Mouse (Mus musculus) midbrain, embryonic 16.5 days (tissue): ENCODE measurements around the gene Olfr142. TPM values are rescaled to one million over a fixed set of nuclear protein-coding genes. Genes with fewer than 3 reads are reported as not detected.
"Not testable (repeated sequence)": the region's sequence is repeated elsewhere in the genome, so short reads cannot be mapped to it uniquely, and the experiment has no call there.

ENCODE experiments used
- ATAC-seq: fragments of 200-750 bp; cut with Nextera tagmentation; 2 replicates; pipeline ENCODE4 v1.8.0; 2017; ENCODE audit warnings: moderate TSS enrichment
- H3K27ac ChIP-seq: fragments of 300-500 bp; sonication (generic); 2 replicates; pipeline ENCODE4 v1.5.1; 2014; ENCODE audit warnings: mild to moderate bottlenecking, low read length, mixed read lengths
- H3K27me3 ChIP-seq: fragments of 300-500 bp; sonication (generic); 2 replicates; pipeline ENCODE4 v1.6.1; 2014; ENCODE audit warnings: low read depth, low read length, mixed read lengths; ENCODE audit not compliant: control insufficient read depth, insufficient read depth
- H3K36me3 ChIP-seq: fragments of 300-500 bp; sonication (generic); 2 replicates; pipeline ENCODE4 v1.6.1; 2014; ENCODE audit warnings: mild to moderate bottlenecking, low read length, moderate library complexity, mixed read lengths; ENCODE audit not compliant: control insufficient read depth, insufficient read depth
- H3K4me1 ChIP-seq: fragments of 300-500 bp; sonication (generic); 2 replicates; pipeline ENCODE4 v1.6.1; 2014; ENCODE audit warnings: mild to moderate bottlenecking, low read length, mixed read lengths; ENCODE audit not compliant: control insufficient read depth, insufficient read depth
- H3K4me2 ChIP-seq: fragments of 300-500 bp; sonication (generic); 2 replicates; pipeline ENCODE4 v1.6.1; 2014; ENCODE audit warnings: mild to moderate bottlenecking, low read length, mixed read lengths
- H3K4me3 ChIP-seq: fragments of 300-500 bp; sonication (generic); 2 replicates; pipeline ENCODE4 v1.5.1; 2014; ENCODE audit warnings: low read depth, mild to moderate bottlenecking, low read length, moderate library complexity, mixed read lengths
- H3K9ac ChIP-seq: fragments of 300-500 bp; sonication (generic); 2 replicates; pipeline ENCODE4 v1.6.1; 2014; ENCODE audit warnings: low read depth, low read length, mixed read lengths
- H3K9me3 ChIP-seq: fragments of 300-500 bp; sonication (generic); replicated peaks from 2 replicates; pipeline ENCODE4 v1.6.1; 2014; ENCODE audit warnings: mild to moderate bottlenecking, low read length, mixed read lengths; ENCODE audit not compliant: control insufficient read depth, poor library complexity, severe bottlenecking
- WGBS: fragments of 180-500 bp; shearing (Covaris S2); extraction: QIAGEN DNeasy Blood & Tissue Kit; methylation state at CpG from one replicate; pipeline ENCODE4 v1.1.7; 2014; 5-methylcytosine and 5-hydroxymethylcytosine counted together
- polyA plus RNA-seq: library from polyadenylated mRNA; unstranded; fragments of >200 nt; fragmentation: Nextera tagmentation; extraction: Ambion mirVana; gene quantifications from 2 replicates; pipeline ENCODE4 v1.2.1, GENCODE M21; 2015

Gene Olfr142
- polyA plus RNA-seq: not detected in 2 replicates

DNA sequence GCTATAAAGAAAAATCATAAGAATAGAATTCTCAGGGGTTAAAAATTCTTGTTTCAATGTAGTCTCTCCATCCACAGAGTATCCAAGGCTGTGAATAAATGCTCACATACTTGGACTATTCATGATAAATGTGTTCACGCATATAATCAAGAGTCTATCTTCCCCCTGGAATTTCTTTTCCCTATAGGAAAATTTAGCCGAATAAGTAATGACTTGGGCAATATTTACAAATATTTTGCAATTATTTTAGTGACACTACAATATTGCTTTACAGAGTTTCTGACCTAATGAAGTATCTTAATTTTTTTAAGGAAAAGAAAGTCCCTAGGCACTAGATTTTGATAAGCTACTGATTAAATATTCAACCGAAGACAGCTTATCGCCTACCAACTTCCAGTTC is at the start of gene Olfr142:
TSS of gene Olfr142 (minus strand) at position 101 of the 400 bp plus-strand sequence.
- no peaks in the 10 kb centered on the region for H3K36me3 ChIP-seq
- ATAC-seq: no peak
- H3K4me2 ChIP-seq: no peak within 1 kb of the TSS
- no peak within 1 kb of the TSS for H3K9ac ChIP-seq
- 92% methylated on average over 4 of the region's 4 CpGs for WGBS
- no peak within 1 kb of the TSS for H3K27ac ChIP-seq
- no peaks in the 10 kb centered on the region for H3K27me3 ChIP-seq
- no peak within 1 kb of the TSS for H3K4me3 ChIP-seq
- H3K9me3 ChIP-seq: no peaks in the 10 kb centered on the region
- no peaks in the 10 kb centered on the region for H3K4me1 ChIP-seq

- Histone ChIP-seq H3K4me2 (no peak within 1 kb of the TSS), H3K4me3 (no peak within 1 kb of the TSS), H3K9me3 (no peaks in the 10 kb centered on the region), H3K4me1 (no peaks in the 10 kb centered on the region), H3K9ac (no peak within 1 kb of the TSS), H3K27ac (no peak within 1 kb of the TSS), H3K36me3 (no peaks in the 10 kb centered on the region), H3K27me3 (no peaks in the 10 kb centered on the region)
- no peak for ATAC-seq
- 67% methylated on average over 6 of the region's 6 CpGs for WGBS
Measured at GRCm38 (mm10) chr2:90292741-90293140, 35.3 kb upstream of the Olfr142 start, which contains the start of gene Olfr1272. Gene Olfr1272, minus strand, starts transcription at chr2:90292841.

GRCm38 (mm10) chr2:90270932-90271331 is 13.5 kb upstream of the Olfr142 start, which contains the start of gene Olfr1271:
Gene Olfr1271, minus strand, starts transcription at chr2:90271032.
- ATAC-seq: no peak
- Histone ChIP-seq H3K27me3 (no peaks in the 10 kb centered on the region), H3K4me2 (no peak within 1 kb of the TSS), H3K4me3 (no peak within 1 kb of the TSS), H3K36me3 (no peaks in the 10 kb centered on the region), H3K4me1 (no peaks in the 10 kb centered on the region), H3K9me3 (no peaks in the 10 kb centered on the region), H3K27ac (no peak within 1 kb of the TSS), H3K9ac (no peak within 1 kb of the TSS)
- WGBS: 90% methylated on average over 2 of the region's 2 CpGs

DNA sequence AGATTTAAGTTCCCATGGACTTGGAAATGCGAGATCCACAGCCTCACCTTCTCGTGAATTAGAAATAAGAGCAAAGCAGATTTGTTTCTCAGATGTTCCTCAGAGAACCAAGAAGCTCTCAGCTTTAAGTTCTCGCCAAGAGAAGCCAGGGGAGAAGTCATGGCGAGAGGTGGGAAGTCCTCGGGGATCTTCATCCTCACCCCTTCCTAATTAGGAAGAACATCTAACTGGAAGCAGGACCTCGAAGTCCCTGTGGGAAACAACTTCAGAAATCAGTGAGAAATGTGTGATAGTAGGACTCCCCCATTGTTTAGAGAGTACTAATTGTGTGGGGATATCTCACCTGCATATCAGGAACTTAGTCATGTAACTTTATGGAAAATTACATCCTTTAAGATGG is 33.0 kb downstream of the Olfr142 start, which contains the start of gene Olfr1506:
TSS of gene Olfr1506 (minus strand) at position 101 of the 400 bp plus-strand sequence.
- not testable (repeated sequence) for H3K9me3 ChIP-seq, H3K4me2 ChIP-seq, H3K4me3 ChIP-seq, H3K27me3 ChIP-seq, H3K9ac ChIP-seq, ATAC-seq, H3K36me3 ChIP-seq, H3K4me1 ChIP-seq, H3K27ac ChIP-seq
- WGBS: no CpG with 5 or more reads among the region's 6 CpGs

Other genes with a start within 250 kb of the Olfr142 start
- not detected in 2 replicates for gene Olfr1263, start 245.5 kb downstream of the Olfr142 start, polyA plus RNA-seq
- not detected in 2 replicates for gene Olfr1264, start 232.0 kb downstream of the Olfr142 start, polyA plus RNA-seq
- gene Olfr1265, start 222.3 kb downstream of the Olfr142 start, polyA plus RNA-seq: not detected in 2 replicates
- gene Olfr140, start 194.0 kb downstream of the Olfr142 start, polyA plus RNA-seq: not detected in 2 replicates
- not detected in 2 replicates for gene Olfr1269, start 136.2 kb downstream of the Olfr142 start, polyA plus RNA-seq
- gene Olfr32, start 115.3 kb downstream of the Olfr142 start, polyA plus RNA-seq: not detected in 2 replicates
- not detected in 2 replicates for gene Olfr1270, start 104.5 kb downstream of the Olfr142 start, polyA plus RNA-seq
- not detected in 2 replicates for gene Olfr1506, start 33.1 kb downstream of the Olfr142 start, polyA plus RNA-seq
- not detected in 2 replicates for gene Olfr1271, start 13.4 kb upstream of the Olfr142 start, polyA plus RNA-seq
- not detected in 2 replicates for gene Olfr1272, start 35.2 kb upstream of the Olfr142 start, polyA plus RNA-seq
- 0.08 TPM in 1 of 2 replicates, not detected in the other for gene Gm13769, start 64.6 kb upstream of the Olfr142 start, polyA plus RNA-seq
- gene Olfr1274-ps, start 141.1 kb upstream of the Olfr142 start, polyA plus RNA-seq: not detected in 2 replicates